Mouse (Mus musculus): Measurements from ENCODE around the gene Rnf215. TPM values are rescaled to one million over a fixed set of nuclear protein-coding genes. Genes with fewer than 3 reads are reported as not detected.

Rnf215 gene
- 29.9 to 37.7 TPM (median 30.9 TPM) in 4 replicates for total RNA-seq (2023)

GRCm38 (mm10) chr11:4134986-4135935, at the start of gene Rnf215:
Gene Rnf215 (plus strand): TSS chr11:4135202.

GRCm38 (mm10) chr11:4095171-4096053, 39.6 kb upstream of the Rnf215 start, which contains the start of gene Mtfp1:
Gene Mtfp1 (minus strand): TSS chr11:4095445.

GRCm38 (mm10) chr11:4122742-4123579, 12.0 kb upstream of the Rnf215 start, which contains the start of gene Sec14l2:
Gene Sec14l2 (minus strand): TSS chr11:4123415.

GRCm38 (mm10) chr11:4159808-4160708, 25.1 kb downstream of the Rnf215 start, which contains the start of the genes Ccdc157 and Sf3a1:
Gene Ccdc157 (minus strand): TSS chr11:4160293.
Gene Sf3a1 (plus strand): TSS chr11:4160350.

GRCm38 (mm10) chr11:4186486-4187317, 51.7 kb downstream of the Rnf215 start, which contains the start of gene Tbc1d10a:
Gene Tbc1d10a (plus strand): TSS chr11:4186789.

Other genes with a start within 250 kb of the Rnf215 start
- gene 4921536K21Rik, start 240.1 kb upstream of the Rnf215 start, total RNA-seq (2023): 0.88 to 1.8 TPM (median 1.5 TPM) in 4 replicates
- gene Dusp18, start 240.0 kb upstream of the Rnf215 start, total RNA-seq (2023): 22.7 to 28.9 TPM (median 24.5 TPM) in 4 replicates
- 6.8 to 10.0 TPM (median 8.6 TPM) in 4 replicates for gene Slc35e4, start 220.5 kb upstream of the Rnf215 start, total RNA-seq (2023)
- gene Tcn2, start 203.0 kb upstream of the Rnf215 start, total RNA-seq (2023): 21.4 to 26.4 TPM (median 24.0 TPM) in 4 replicates
- gene Pes1, start 171.2 kb upstream of the Rnf215 start, total RNA-seq (2023): 91.1 to 104 TPM (median 96.9 TPM) in 4 replicates
- not detected in 4 replicates for gene 4930556J24Rik, start 158.4 kb upstream of the Rnf215 start, total RNA-seq (2023)
- gene Gal3st1, start 151.6 kb upstream of the Rnf215 start, total RNA-seq (2023): not detected in 4 replicates
- gene Sec14l4, start 103.7 kb upstream of the Rnf215 start, total RNA-seq (2023): not detected in 4 replicates
- gene Sec14l3, start 70.4 kb upstream of the Rnf215 start, total RNA-seq (2023): not detected in 4 replicates
- 1.1 to 1.9 TPM (median 1.4 TPM) in 4 replicates for gene Mtfp1, start 39.8 kb upstream of the Rnf215 start, total RNA-seq (2023)
- 0.27 to 0.91 TPM in 2 of 4 replicates, not detected in the others for gene Sec14l2, start 11.8 kb upstream of the Rnf215 start, total RNA-seq (2023)
- gene Ccdc157, start 25.1 kb downstream of the Rnf215 start, total RNA-seq (2023): 7.9 to 13.5 TPM (median 11.2 TPM) in 4 replicates
- 54.7 to 70.8 TPM (median 61.7 TPM) in 4 replicates for gene Sf3a1, start 25.1 kb downstream of the Rnf215 start, total RNA-seq (2023)
- gene Tbc1d10a, start 51.6 kb downstream of the Rnf215 start, total RNA-seq (2023): 46.9 to 54.4 TPM (median 50.3 TPM) in 4 replicates
- 3.3 to 4.9 TPM (median 4.1 TPM) in 4 replicates for gene Castor1, start 83.0 kb downstream of the Rnf215 start, total RNA-seq (2023)
- 2.9 to 4.5 TPM (median 3.7 TPM) in 4 replicates for gene Osm, start 101.2 kb downstream of the Rnf215 start, total RNA-seq (2023)
- gene Lif, start 122.4 kb downstream of the Rnf215 start, total RNA-seq (2023): not detected in 4 replicates

Measured in B cell, adult 62 days (primary cell).